Mouse (Mus musculus): ENCODE data around the gene Nppb. TPM values are rescaled to one million over a fixed set of nuclear protein-coding genes. Genes with fewer than 3 reads are reported as not detected.

Nppb gene
- polyA plus RNA-seq, 1 experiment from 2014 or later: 171 TPM

DNA sequence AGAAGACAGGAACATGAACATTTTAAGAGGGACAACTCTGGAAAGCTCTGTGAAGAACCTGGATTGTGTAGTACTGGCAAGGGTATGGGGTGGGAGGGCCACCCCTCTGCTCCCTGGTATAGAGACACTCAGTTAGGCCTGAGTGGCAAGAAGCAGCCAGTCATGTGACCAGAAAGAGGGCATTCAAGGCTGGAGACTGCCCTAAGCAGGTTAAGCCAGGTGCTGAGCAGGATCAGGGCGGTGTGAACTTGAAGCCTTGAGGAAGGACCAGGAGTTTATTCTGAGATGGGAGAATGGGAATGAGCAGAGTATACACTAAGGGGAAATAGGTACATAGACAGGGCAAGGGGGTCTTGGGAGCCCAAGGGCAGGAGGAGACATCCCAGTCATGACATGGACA, 42.6 kb upstream of the Nppb start:
- H3K27me3 ChIP-seq: no peaks in the 10 kb centered on the region
- WGBS: 95% methylated on average over 1 of the region's 1 CpGs
- peaks cover 50% of the 10 kb centered on the region for H3K4me1 ChIP-seq (replicated peaks)
- 0 out of 2 replicates have a peak overlapping the region, but pooled peaks have one; percentile 96 for H3K4me3 ChIP-seq
- H3K4me2 ChIP-seq: peak overlapping the region; percentile 98; the same call in 1 of the 2 replicates
- H3K36me3 ChIP-seq: peaks cover 49% of the 10 kb centered on the region
- H3K9me3 ChIP-seq (replicated peaks): no peaks in the 10 kb centered on the region
- H3K9ac ChIP-seq: 0 out of 2 replicates have a peak overlapping the region, but pooled peaks have one; percentile 21
- no peak overlapping the region for H3K27ac ChIP-seq
- no peak for ATAC-seq (replicated peaks; ENCODE audit: insufficient number of reproducible peaks, insufficient read depth, low FRiP score, low read depth)

DNA sequence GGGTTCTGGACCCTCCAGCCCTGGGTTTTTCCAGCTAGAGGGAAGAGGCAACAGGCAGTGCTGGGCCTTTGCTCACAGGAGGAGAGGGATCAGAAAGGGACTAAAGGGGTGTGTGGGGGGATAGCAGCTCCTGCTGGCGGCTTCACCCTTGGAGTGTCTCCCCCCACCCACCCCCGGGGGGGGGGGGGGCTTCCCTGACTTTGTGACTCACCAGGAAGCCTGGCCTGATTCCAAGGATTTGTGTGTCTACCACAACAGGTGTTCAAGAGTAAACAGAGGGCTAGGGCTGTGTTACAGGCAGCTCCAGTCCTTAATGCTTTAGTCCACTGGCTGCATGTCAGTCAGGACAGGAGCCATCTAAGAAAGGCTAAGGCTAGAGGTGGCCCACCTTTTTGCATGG, 38.1 kb upstream of the Nppb start:
- H3K4me1 ChIP-seq (replicated peaks): peaks cover 14% of the 10 kb centered on the region
- H3K4me2 ChIP-seq: no peak overlapping the region
- peaks cover 56% of the 10 kb centered on the region for H3K36me3 ChIP-seq
- H3K9me3 ChIP-seq (replicated peaks): no peaks in the 10 kb centered on the region
- no peak overlapping the region for H3K4me3 ChIP-seq
- no peak overlapping the region for H3K27ac ChIP-seq
- WGBS: 70% methylated on average over 2 of the region's 2 CpGs
- H3K27me3 ChIP-seq: no peaks in the 10 kb centered on the region
- H3K9ac ChIP-seq: no peak overlapping the region
- ATAC-seq (replicated peaks; ENCODE audit: insufficient number of reproducible peaks, insufficient read depth, low FRiP score, low read depth): no peak

DNA sequence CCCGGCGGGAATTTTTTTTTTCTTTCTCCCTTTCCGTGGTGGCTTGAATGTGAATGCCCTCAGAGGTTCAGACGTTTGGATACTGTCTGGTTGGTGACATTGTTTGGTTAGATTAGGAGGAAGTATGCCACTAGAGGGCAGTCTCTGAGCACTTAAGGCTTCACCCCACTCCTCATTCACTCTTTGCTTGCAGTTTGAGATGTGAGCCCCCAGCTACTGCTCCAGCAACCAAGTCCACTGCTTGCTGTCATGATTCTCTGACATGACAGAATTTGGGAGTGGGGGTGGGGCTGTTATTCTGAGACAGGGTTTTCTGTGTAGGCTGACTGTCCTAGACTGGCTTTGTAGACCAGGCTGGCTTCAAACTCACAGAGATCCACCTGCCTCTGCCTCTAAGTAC, 32.0 kb upstream of the Nppb start:
- Histone ChIP-seq H3K36me3 (peaks cover 4% of the 10 kb centered on the region; the same call in 1 of the 2 replicates), H3K4me2 (no peak overlapping the region), H3K27me3 (0 out of 2 replicates have a peak, but pooled peaks cover 6% of the 10 kb centered on the region), H3K4me3 (no peak overlapping the region), H3K9ac (no peak overlapping the region), H3K9me3 (replicated peaks) (no peaks in the 10 kb centered on the region), H3K4me1 (replicated peaks) (no peaks in the 10 kb centered on the region), H3K27ac (no peak overlapping the region)
- no peak for ATAC-seq (replicated peaks; ENCODE audit: insufficient number of reproducible peaks, insufficient read depth, low FRiP score, low read depth)
- 9% methylated on average over 4 of the region's 4 CpGs for WGBS

GRCm38 (mm10) chr4:147957141-147957540, 28.4 kb upstream of the Nppb start:
- Histone ChIP-seq H3K9ac (no peak overlapping the region), H3K4me1 (replicated peaks) (peaks cover 11% of the 10 kb centered on the region), H3K4me3 (no peak overlapping the region), H3K36me3 (no peaks in the 10 kb centered on the region), H3K27me3 (0 out of 2 replicates have a peak, but pooled peaks cover 6% of the 10 kb centered on the region), H3K9me3 (replicated peaks) (no peaks in the 10 kb centered on the region), H3K4me2 (no peak overlapping the region), H3K27ac (no peak overlapping the region)
- 37% methylated on average over 11 of the region's 11 CpGs for WGBS
- no peak for ATAC-seq (replicated peaks; ENCODE audit: insufficient number of reproducible peaks, insufficient read depth, low FRiP score, low read depth)

- H3K27me3 ChIP-seq: 0 out of 2 replicates have a peak, but pooled peaks cover 6% of the 10 kb centered on the region
- no peaks in the 10 kb centered on the region for H3K36me3 ChIP-seq
- H3K9ac ChIP-seq: no peak overlapping the region
- H3K9me3 ChIP-seq (replicated peaks): no peaks in the 10 kb centered on the region
- ATAC-seq (replicated peaks; ENCODE audit: insufficient number of reproducible peaks, insufficient read depth, low FRiP score, low read depth): peak; percentile 32; the same call in 1 of the 2 replicates
- H3K4me1 ChIP-seq (replicated peaks): peaks cover 34% of the 10 kb centered on the region
- 29% methylated on average over 6 of the region's 6 CpGs for WGBS
- H3K27ac ChIP-seq: no peak overlapping the region
- no peak overlapping the region for H3K4me3 ChIP-seq
- H3K4me2 ChIP-seq: no peak overlapping the region
Measured at GRCm38 (mm10) chr4:147959881-147960831, 25.4 kb upstream of the Nppb start.

DNA sequence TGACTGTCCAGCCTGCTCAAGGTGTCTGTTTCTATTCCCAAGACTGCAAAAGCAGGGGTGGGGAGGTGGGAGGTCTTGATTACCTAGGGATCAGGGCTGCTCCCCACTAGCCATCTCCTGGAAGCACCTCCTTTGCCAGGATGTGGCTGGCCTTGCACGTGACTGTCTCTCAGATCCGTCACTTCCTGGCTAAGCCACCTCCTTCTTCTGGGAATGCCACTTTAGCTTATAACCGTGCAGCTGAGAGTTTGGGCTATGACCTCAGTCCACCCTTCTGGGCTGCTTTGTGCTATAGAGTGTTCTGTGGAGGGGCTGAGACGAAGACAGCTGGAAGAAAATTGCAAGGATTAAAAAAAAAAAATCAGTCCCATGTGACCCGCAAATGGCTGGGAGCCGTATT, 22.8 kb upstream of the Nppb start:
- Histone ChIP-seq H3K4me3 (no peak overlapping the region), H3K4me2 (0 out of 2 replicates have a peak overlapping the region, but pooled peaks have one; percentile 24), H3K27me3 (0 out of 2 replicates have a peak, but pooled peaks cover 4% of the 10 kb centered on the region), H3K4me1 (replicated peaks) (peaks cover 56% of the 10 kb centered on the region), H3K36me3 (no peaks in the 10 kb centered on the region), H3K9ac (no peak overlapping the region), H3K9me3 (replicated peaks) (no peaks in the 10 kb centered on the region), H3K27ac (peak overlapping the region; percentile 82)
- no peak for ATAC-seq (replicated peaks; ENCODE audit: insufficient number of reproducible peaks, insufficient read depth, low FRiP score, low read depth)
- 51% methylated on average over 6 of the region's 6 CpGs for WGBS

- 53% methylated on average over 15 of the region's 15 CpGs for WGBS
- no peak overlapping the region for H3K4me3 ChIP-seq
- no peaks in the 10 kb centered on the region for H3K36me3 ChIP-seq
- peak overlapping the region; percentile 24; the same call in 1 of the 2 replicates for H3K4me2 ChIP-seq
- 0 out of 2 replicates have a peak, but pooled peaks cover 4% of the 10 kb centered on the region for H3K27me3 ChIP-seq
- H3K4me1 ChIP-seq (replicated peaks): peaks cover 56% of the 10 kb centered on the region
- ATAC-seq (replicated peaks; ENCODE audit: insufficient number of reproducible peaks, insufficient read depth, low FRiP score, low read depth): peak; percentile 51
- H3K9ac ChIP-seq: no peak overlapping the region
- no peaks in the 10 kb centered on the region for H3K9me3 ChIP-seq (replicated peaks)
- peak overlapping the region; percentile 82 for H3K27ac ChIP-seq
Measured at GRCm38 (mm10) chr4:147963623-147964022, 22.0 kb upstream of the Nppb start.

GRCm38 (mm10) chr4:147965712-147966111, 19.9 kb upstream of the Nppb start:
- 33% methylated on average over 7 of the region's 7 CpGs for WGBS
- H3K4me2 ChIP-seq: peak overlapping the region; percentile 34
- ATAC-seq (replicated peaks; ENCODE audit: insufficient number of reproducible peaks, insufficient read depth, low FRiP score, low read depth): peak; percentile 73
- peak overlapping the region; percentile 81 for H3K27ac ChIP-seq
- 0 out of 2 replicates have a peak, but pooled peaks cover 7% of the 10 kb centered on the region for H3K27me3 ChIP-seq
- peaks cover 62% of the 10 kb centered on the region for H3K4me1 ChIP-seq (replicated peaks)
- H3K4me3 ChIP-seq: no peak overlapping the region
- H3K9me3 ChIP-seq (replicated peaks): no peaks in the 10 kb centered on the region
- H3K36me3 ChIP-seq: no peaks in the 10 kb centered on the region
- H3K9ac ChIP-seq: no peak overlapping the region

- peak overlapping the region; percentile 41; the same call in 1 of the 2 replicates for H3K9ac ChIP-seq
- H3K4me1 ChIP-seq (replicated peaks): peaks cover 45% of the 10 kb centered on the region
- H3K27me3 ChIP-seq: 0 out of 2 replicates have a peak, but pooled peaks cover 7% of the 10 kb centered on the region
- H3K9me3 ChIP-seq (replicated peaks): no peaks in the 10 kb centered on the region
- H3K4me3 ChIP-seq: peak overlapping the region; percentile 28; the same call in 1 of the 2 replicates
- WGBS: 31% methylated on average over 2 of the region's 2 CpGs
- peak overlapping the region; percentile 55 for H3K4me2 ChIP-seq
- ATAC-seq (replicated peaks; ENCODE audit: insufficient number of reproducible peaks, insufficient read depth, low FRiP score, low read depth): no peak
- no peaks in the 10 kb centered on the region for H3K36me3 ChIP-seq
- peak overlapping the region; percentile 97 for H3K27ac ChIP-seq
Measured at GRCm38 (mm10) chr4:147968816-147969215, 16.8 kb upstream of the Nppb start.

DNA sequence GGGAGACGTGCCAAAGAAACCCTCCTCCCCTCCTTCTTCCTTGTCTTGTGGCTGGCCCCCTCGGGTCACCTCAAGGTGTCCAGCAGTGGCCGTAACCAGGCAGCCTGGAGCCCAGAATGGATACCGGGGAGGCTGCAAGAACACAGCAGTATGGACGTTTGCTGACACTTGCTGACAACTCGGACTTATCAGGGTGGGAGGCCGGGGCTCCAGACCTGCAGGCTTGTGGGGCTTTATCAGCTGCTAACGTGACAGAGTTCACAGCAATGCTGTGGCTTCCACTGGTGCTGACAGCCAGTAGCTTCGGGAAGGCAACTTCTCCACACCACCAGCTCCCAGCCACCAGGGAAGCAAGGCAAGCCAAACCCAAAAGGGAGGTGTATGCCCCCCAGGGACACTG, 16.3 kb upstream of the Nppb start:
- Histone ChIP-seq H3K27ac (peak overlapping the region; percentile 97), H3K9me3 (replicated peaks) (no peaks in the 10 kb centered on the region), H3K4me2 (peak overlapping the region; percentile 55), H3K4me3 (peak overlapping the region; percentile 28), H3K27me3 (0 out of 2 replicates have a peak, but pooled peaks cover 7% of the 10 kb centered on the region), H3K9ac (peak overlapping the region; percentile 41; the same call in 1 of the 2 replicates), H3K4me1 (replicated peaks) (peaks cover 40% of the 10 kb centered on the region), H3K36me3 (no peaks in the 10 kb centered on the region)
- peak; percentile 81 for ATAC-seq (replicated peaks; ENCODE audit: insufficient number of reproducible peaks, insufficient read depth, low FRiP score, low read depth)
- WGBS: 14% methylated on average over 9 of the region's 9 CpGs

- Histone ChIP-seq H3K4me1 (replicated peaks) (peaks cover 9% of the 10 kb centered on the region), H3K4me2 (no peak overlapping the region), H3K27me3 (0 out of 2 replicates have a peak, but pooled peaks cover 4% of the 10 kb centered on the region), H3K36me3 (no peaks in the 10 kb centered on the region), H3K9ac (no peak overlapping the region), H3K9me3 (replicated peaks) (no peaks in the 10 kb centered on the region), H3K4me3 (no peak overlapping the region), H3K27ac (no peak overlapping the region)
- WGBS: 44% methylated on average over 3 of the region's 3 CpGs
- ATAC-seq (replicated peaks; ENCODE audit: insufficient number of reproducible peaks, insufficient read depth, low FRiP score, low read depth): no peak
Measured at GRCm38 (mm10) chr4:147976237-147976636, 9.4 kb upstream of the Nppb start.
